Mouse (Mus musculus) layer of hippocampus, adult 8-10 months (tissue): ENCODE measurements around the gene Ank2. TPM values are rescaled to one million over a fixed set of nuclear protein-coding genes. Genes with fewer than 3 reads are reported as not detected.
"Not testable (repeated sequence)": the region's sequence is repeated elsewhere in the genome, so short reads cannot be mapped to it uniquely, and the experiment has no call there.

Experiments
- DNase-seq, 2 experiments: peaks; one replicate each; pipeline ENCODE4 v3.0.0; 2022; ENCODE audit warnings: low spot score in 2 of 2
- total RNA-seq, 4 experiments: library from RNA; stranded (reverse); gene quantifications; 2 replicates each; pipeline ENCODE4 v1.2.4; 2022

Ank2 gene
- total RNA-seq, 4 experiments from 2014 or later = 710 to 787 (median 750) TPM

GRCm38 (mm10) chr3:127361846-127362245 lies 137.3 kb downstream of the Ank2 start:
- no peak for DNase-seq

- no peak for DNase-seq
Observed at GRCm38 (mm10) chr3:127361384-127361783, 137.8 kb downstream of the Ank2 start.

- no peak for DNase-seq
Observed at GRCm38 (mm10) chr3:127355252-127355651, 143.9 kb downstream of the Ank2 start.

- no peak for DNase-seq
Observed at GRCm38 (mm10) chr3:127350602-127351362, 148.4 kb downstream of the Ank2 start.

- DNase-seq = no peak
Observed at GRCm38 (mm10) chr3:127348926-127349325, 150.2 kb downstream of the Ank2 start.

- no peak for DNase-seq
Observed at GRCm38 (mm10) chr3:127345860-127346459, 153.2 kb downstream of the Ank2 start.

- DNase-seq = no peak
Observed at GRCm38 (mm10) chr3:127341300-127341699, 157.8 kb downstream of the Ank2 start.

GRCm38 (mm10) chr3:127334876-127335275 lies 164.3 kb downstream of the Ank2 start:
- DNase-seq = no peak

- DNase-seq = no peak
Observed at GRCm38 (mm10) chr3:127331562-127331961, 167.6 kb downstream of the Ank2 start.

GRCm38 (mm10) chr3:127326355-127326754 lies 172.8 kb downstream of the Ank2 start:
- DNase-seq = no peak

- no peak for DNase-seq
Observed at GRCm38 (mm10) chr3:127322870-127323269, 176.3 kb downstream of the Ank2 start.

GRCm38 (mm10) chr3:127321645-127322044 lies 177.5 kb downstream of the Ank2 start:
- DNase-seq = no peak

- DNase-seq = not testable (repeated sequence)
Observed at GRCm38 (mm10) chr3:127321031-127321430, 178.1 kb downstream of the Ank2 start.

- DNase-seq = no peak
Observed at GRCm38 (mm10) chr3:127320311-127320710, 178.8 kb downstream of the Ank2 start.

- DNase-seq = no peak
Observed at GRCm38 (mm10) chr3:127317641-127318040, 181.5 kb downstream of the Ank2 start.

- DNase-seq = no peak
Observed at GRCm38 (mm10) chr3:127316717-127317116, 182.4 kb downstream of the Ank2 start.

- DNase-seq = no peak
Observed at GRCm38 (mm10) chr3:127311521-127311920, 187.6 kb downstream of the Ank2 start.

- no peak for DNase-seq
Observed at GRCm38 (mm10) chr3:127310079-127310478, 189.1 kb downstream of the Ank2 start.

- DNase-seq = no peak
Observed at GRCm38 (mm10) chr3:127303957-127304553, 195.1 kb downstream of the Ank2 start.

- DNase-seq = no peak
Observed at GRCm38 (mm10) chr3:127303041-127303440, 196.1 kb downstream of the Ank2 start.

GRCm38 (mm10) chr3:127300790-127301189 lies 198.4 kb downstream of the Ank2 start:
- no peak for DNase-seq

GRCm38 (mm10) chr3:127295921-127296320 lies 203.2 kb downstream of the Ank2 start:
- DNase-seq = no peak
